Mouse (Mus musculus): ENCODE data around the gene Rhou. TPM values are rescaled to one million over a fixed set of nuclear protein-coding genes. Genes with fewer than 3 reads are reported as not detected.
"Not testable (repeated sequence)": the region's sequence is repeated elsewhere in the genome, so short reads cannot be mapped to it uniquely, and the experiment has no call there.

Gene Rhou
- 7.3 and 10.9 TPM in 2 replicates for polyA plus RNA-seq (2015; fragmentation: Nextera tagmentation; extraction: Ambion mirVana)

DNA sequence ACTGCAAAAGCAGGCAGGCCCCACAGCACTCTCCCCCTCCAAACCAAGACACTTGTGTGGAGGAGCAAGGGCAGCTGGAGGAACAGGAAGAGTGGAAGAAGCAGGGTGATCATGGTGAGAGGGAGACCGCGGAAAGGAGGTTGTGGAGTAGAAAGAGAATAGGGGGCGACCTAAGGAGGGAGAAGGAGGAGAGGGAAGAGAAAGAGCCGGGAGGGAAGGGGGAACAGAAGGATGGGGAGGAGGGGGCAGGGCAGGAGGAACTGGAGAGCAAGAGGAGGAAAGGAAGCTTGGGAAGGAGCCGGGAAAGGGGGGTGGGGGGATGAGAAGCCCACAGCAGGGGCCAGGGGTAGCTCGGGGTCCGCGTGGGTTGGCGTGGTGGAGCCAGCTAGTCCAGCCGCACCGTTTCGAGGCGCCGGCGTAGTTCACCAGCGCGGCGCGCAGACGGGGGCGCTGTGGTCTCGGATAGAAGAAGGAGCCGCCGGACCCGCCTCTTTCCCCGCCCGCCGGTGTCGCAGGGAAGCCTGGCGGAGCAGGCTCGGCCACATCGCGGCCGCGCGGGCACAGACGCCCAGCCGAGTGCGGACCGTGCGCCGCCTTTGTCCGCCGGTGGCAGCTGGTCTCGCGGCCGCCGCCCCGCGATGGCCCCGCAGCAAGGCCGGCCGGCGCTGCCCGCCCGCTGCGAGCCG, at the start of gene Rhou:
Rhou (plus strand) TSS at position 622 of the 686 bp plus-strand sequence.
- Histone ChIP-seq H3K4me3 (ENCODE audit: low read depth, low read length) (peak within 1 kb of the TSS; percentile 72), H3K4me2 (replicated peaks; ENCODE audit: low read depth) (peak within 1 kb of the TSS; percentile 71), H3K4me1 (replicated peaks; ENCODE audit: control insufficient read depth, insufficient read depth) (no peaks in the 10 kb centered on the region; the same call in 1 of the 2 replicates), H3K9ac (ENCODE audit: low read length) (peak within 1 kb of the TSS; percentile 91), H3K36me3 (ENCODE audit: control insufficient read depth, insufficient read depth, low read length) (no peaks in the 10 kb centered on the region), H3K27me3 (ENCODE audit: control insufficient read depth, insufficient read depth, low read length) (no peaks in the 10 kb centered on the region), H3K9me3 (ENCODE audit: control insufficient read depth, low read length) (no peaks in the 10 kb centered on the region), H3K27ac (replicated peaks) (peak within 1 kb of the TSS; percentile 93)
- WGBS, result under 1% methylated on average over 30 of the region's 58 CpGs
- peak; percentile 87 for ATAC-seq (ENCODE audit: low FRiP score, low TSS enrichment)
- DNase-seq (ENCODE audit: low spot score), result peak; percentile 97
- no peak for TF ChIP-seq EP300 (optimal IDR thresholded peaks at IDR 0.05)
- peak; percentile 78 for TF ChIP-seq CTCF (IDR thresholded peaks at IDR 0.05; ENCODE audit: low read depth)

DNA sequence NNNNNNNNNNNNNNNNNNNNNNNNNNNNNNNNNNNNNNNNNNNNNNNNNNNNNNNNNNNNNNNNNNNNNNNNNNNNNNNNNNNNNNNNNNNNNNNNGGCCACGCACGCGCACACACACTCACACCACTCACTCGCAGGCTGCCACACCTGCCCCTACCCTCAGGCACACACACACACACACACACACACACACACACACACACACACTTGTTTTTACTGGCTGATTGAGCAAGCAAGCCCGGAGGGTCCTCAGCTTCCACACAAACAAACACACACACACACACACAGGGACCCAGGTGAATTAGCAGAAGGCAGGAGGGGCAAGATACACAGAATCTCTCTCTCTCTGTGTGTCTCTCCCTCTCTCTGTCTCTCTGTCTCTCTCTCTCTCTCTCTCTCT, 41.1 kb upstream of the Rhou start:
- not testable (repeated sequence) for H3K9me3 ChIP-seq (ENCODE audit: control insufficient read depth, low read length); ATAC-seq (ENCODE audit: low FRiP score, low TSS enrichment); H3K4me2 ChIP-seq (replicated peaks; ENCODE audit: low read depth); H3K27ac ChIP-seq (replicated peaks); DNase-seq (ENCODE audit: low spot score); H3K9ac ChIP-seq (ENCODE audit: low read length); H3K4me1 ChIP-seq (replicated peaks; ENCODE audit: control insufficient read depth, insufficient read depth); H3K4me3 ChIP-seq (ENCODE audit: low read depth, low read length); H3K36me3 ChIP-seq (ENCODE audit: control insufficient read depth, insufficient read depth, low read length); H3K27me3 ChIP-seq (ENCODE audit: control insufficient read depth, insufficient read depth, low read length)
- WGBS, result no CpG with 5 or more reads among the region's 5 CpGs

DNA sequence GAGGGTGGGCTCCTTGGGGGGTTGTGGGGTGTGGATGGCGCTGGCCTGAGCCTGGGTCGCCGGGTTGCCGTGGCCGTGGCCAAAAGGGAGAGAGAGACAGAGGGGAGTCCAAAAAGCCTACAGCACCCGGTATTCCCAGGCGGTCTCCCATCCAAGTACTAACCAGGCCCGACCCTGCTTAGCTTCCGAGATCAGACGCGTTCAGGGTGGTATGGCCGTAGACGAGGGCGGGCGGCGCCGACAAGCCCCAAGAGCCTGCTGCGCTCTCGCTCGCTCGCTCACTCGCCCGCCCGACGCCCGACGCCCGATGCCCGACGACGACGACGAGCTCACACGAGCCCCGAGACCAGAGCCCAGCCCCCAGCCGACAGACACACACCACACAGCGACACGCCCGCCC, 30.2 kb upstream of the Rhou start:
- H3K9me3 ChIP-seq (ENCODE audit: control insufficient read depth, low read length); H3K9ac ChIP-seq (ENCODE audit: low read length); H3K27ac ChIP-seq (replicated peaks); H3K36me3 ChIP-seq (ENCODE audit: control insufficient read depth, insufficient read depth, low read length); H3K4me1 ChIP-seq (replicated peaks; ENCODE audit: control insufficient read depth, insufficient read depth); ATAC-seq (ENCODE audit: low FRiP score, low TSS enrichment); H3K27me3 ChIP-seq (ENCODE audit: control insufficient read depth, insufficient read depth, low read length); DNase-seq (ENCODE audit: low spot score); H3K4me2 ChIP-seq (replicated peaks; ENCODE audit: low read depth); H3K4me3 ChIP-seq (ENCODE audit: low read depth, low read length): not testable (repeated sequence)
- no CpG with 5 or more reads among the region's 39 CpGs for WGBS

DNA sequence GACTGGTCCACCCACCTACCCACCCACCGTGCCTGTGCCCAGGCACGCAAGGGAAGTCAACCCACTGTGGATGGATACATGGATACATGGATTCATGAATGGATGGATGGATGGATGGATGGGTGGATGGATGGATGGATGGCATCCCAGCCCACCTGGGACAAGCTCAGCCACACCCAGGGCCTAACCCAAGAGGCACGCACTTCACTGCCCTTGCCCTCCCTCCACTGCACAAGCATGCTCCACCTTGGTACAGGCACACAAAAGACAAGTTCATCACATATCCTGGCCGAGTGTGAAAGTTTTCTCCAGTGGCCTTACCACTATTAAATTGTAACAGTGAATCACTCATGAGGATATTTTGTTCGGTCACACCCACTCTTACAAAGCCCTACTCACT, 29.5 kb upstream of the Rhou start:
- TF ChIP-seq CTCF (IDR thresholded peaks at IDR 0.05; ENCODE audit: low read depth) (no peak), EP300 (optimal IDR thresholded peaks at IDR 0.05) (no peak)
- no peaks in the 10 kb centered on the region for H3K36me3 ChIP-seq (ENCODE audit: control insufficient read depth, insufficient read depth, low read length)
- WGBS, result 48% methylated on average over 5 of the region's 5 CpGs
- no peak overlapping the region for H3K4me3 ChIP-seq (ENCODE audit: low read depth, low read length)
- 0 out of 2 replicates have a peak, but pooled peaks cover 1% of the 10 kb centered on the region for H3K4me1 ChIP-seq (replicated peaks; ENCODE audit: control insufficient read depth, insufficient read depth)
- no peak overlapping the region for H3K9ac ChIP-seq (ENCODE audit: low read length)
- H3K9me3 ChIP-seq (ENCODE audit: control insufficient read depth, low read length), result no peaks in the 10 kb centered on the region
- no peak overlapping the region for H3K27ac ChIP-seq (replicated peaks)
- H3K27me3 ChIP-seq (ENCODE audit: control insufficient read depth, insufficient read depth, low read length), result no peaks in the 10 kb centered on the region
- ATAC-seq (ENCODE audit: low FRiP score, low TSS enrichment), result no peak; the same call in 1 of the 2 replicates
- H3K4me2 ChIP-seq (replicated peaks; ENCODE audit: low read depth), result no peak overlapping the region
- no peak for DNase-seq (ENCODE audit: low spot score)

DNA sequence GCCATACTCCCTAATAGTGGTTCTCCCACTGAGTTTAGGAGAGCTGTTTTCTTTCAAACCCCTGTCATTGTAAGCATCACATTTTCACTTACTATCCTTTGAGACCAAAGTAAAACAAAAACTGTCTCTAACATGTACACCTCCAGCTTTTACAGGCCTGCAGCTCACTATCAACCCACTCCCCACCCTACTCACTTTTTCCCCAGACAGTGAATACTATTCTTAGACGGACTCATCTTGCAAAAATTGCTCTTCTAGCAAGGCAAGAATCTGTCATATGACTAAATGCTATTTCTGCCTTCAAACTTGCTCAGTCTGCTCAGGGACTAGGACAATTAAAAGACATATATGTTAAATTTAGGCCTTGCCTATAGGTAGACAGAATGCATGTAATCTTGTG, 29.0 kb upstream of the Rhou start:
- H3K4me3 ChIP-seq (ENCODE audit: low read depth, low read length), result no peak overlapping the region
- no peaks in the 10 kb centered on the region for H3K9me3 ChIP-seq (ENCODE audit: control insufficient read depth, low read length)
- no peaks in the 10 kb centered on the region for H3K36me3 ChIP-seq (ENCODE audit: control insufficient read depth, insufficient read depth, low read length)
- H3K4me1 ChIP-seq (replicated peaks; ENCODE audit: control insufficient read depth, insufficient read depth), result 0 out of 2 replicates have a peak, but pooled peaks cover 2% of the 10 kb centered on the region
- no peaks in the 10 kb centered on the region for H3K27me3 ChIP-seq (ENCODE audit: control insufficient read depth, insufficient read depth, low read length)
- 59% methylated on average over 1 of the region's 1 CpGs for WGBS
- H3K9ac ChIP-seq (ENCODE audit: low read length), result no peak overlapping the region
- H3K4me2 ChIP-seq (replicated peaks; ENCODE audit: low read depth), result no peak overlapping the region
- DNase-seq (ENCODE audit: low spot score) (no peak), ATAC-seq (ENCODE audit: low FRiP score, low TSS enrichment) (no peak)
- TF ChIP-seq CTCF (IDR thresholded peaks at IDR 0.05; ENCODE audit: low read depth) (no peak), EP300 (optimal IDR thresholded peaks at IDR 0.05) (no peak)
- H3K27ac ChIP-seq (replicated peaks), result no peak overlapping the region

DNA sequence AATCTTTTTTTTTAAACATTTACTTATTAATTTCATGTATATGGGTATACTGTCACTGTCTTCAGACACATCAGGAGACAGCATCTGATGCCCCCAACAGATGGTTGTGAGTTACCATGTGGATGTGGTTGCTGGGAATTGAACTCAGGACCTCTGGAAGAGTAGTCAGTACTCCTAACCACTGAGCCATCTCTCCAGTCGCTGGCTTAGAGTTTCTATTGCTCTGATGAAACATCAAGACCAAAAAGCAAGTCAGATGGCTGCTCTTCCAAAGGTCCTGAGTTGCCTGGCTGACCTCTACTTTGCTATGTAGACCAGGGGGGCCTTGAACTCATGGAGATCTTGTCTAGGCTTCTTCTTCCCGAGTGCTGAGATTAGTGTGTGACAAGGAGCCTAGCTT, 28.0 kb upstream of the Rhou start:
- 28% methylated on average over 2 of the region's 2 CpGs for WGBS
- no peak for DNase-seq (ENCODE audit: low spot score)
- Histone ChIP-seq H3K9ac (ENCODE audit: low read length) (no peak overlapping the region), H3K9me3 (ENCODE audit: control insufficient read depth, low read length) (no peaks in the 10 kb centered on the region), H3K4me1 (replicated peaks; ENCODE audit: control insufficient read depth, insufficient read depth) (0 out of 2 replicates have a peak, but pooled peaks cover 2% of the 10 kb centered on the region), H3K27ac (replicated peaks) (no peak overlapping the region), H3K27me3 (ENCODE audit: control insufficient read depth, insufficient read depth, low read length) (no peaks in the 10 kb centered on the region), H3K4me2 (replicated peaks; ENCODE audit: low read depth) (no peak overlapping the region), H3K36me3 (ENCODE audit: control insufficient read depth, insufficient read depth, low read length) (no peaks in the 10 kb centered on the region), H3K4me3 (ENCODE audit: low read depth, low read length) (no peak overlapping the region)
- TF ChIP-seq CTCF (IDR thresholded peaks at IDR 0.05; ENCODE audit: low read depth) (no peak), EP300 (optimal IDR thresholded peaks at IDR 0.05) (no peak)
- no peak for ATAC-seq (ENCODE audit: low FRiP score, low TSS enrichment)

Data from stomach, postnatal 0 days (tissue).